Mouse (Mus musculus) MEL (cell line): Measurements from ENCODE around the gene Kank1. TPM values are rescaled to one million over a fixed set of nuclear protein-coding genes. Genes with fewer than 3 reads are reported as not detected.

Experiments used
- DNase-seq: peaks from one replicate; pipeline ENCODE4 v3.0.0; 2011; ENCODE audit warnings: low read depth, low spot score
- H3K27ac ChIP-seq: 2 replicates; pipeline ENCODE4 v1.5.1; 2012; ENCODE audit warnings: low read depth, mild to moderate bottlenecking, control low read depth, low read length, moderate library complexity; ENCODE audit not compliant: control insufficient read depth
- H3K27me3 ChIP-seq, 2 experiments: fragments of 150-350 bp in 1 of 2; sonication (generic) in 1 of 2; 2 replicates each; pipeline ENCODE4 v1.6.1; 2012; ENCODE audit warnings: low read length in 2 of 2, mild to moderate bottlenecking in 2 of 2, improper control_type of control experiment in 1 of 2, moderate library complexity in 1 of 2; ENCODE audit not compliant: insufficient read depth in 2 of 2, control insufficient read depth in 1 of 2
- H3K36me3 ChIP-seq, 2 experiments: 2 replicates each; pipeline ENCODE4 v1.6.1; 2012 to 2014; ENCODE audit warnings: low read length in 2 of 2, improper control_type of control experiment in 1 of 2, inconsistent platforms in 1 of 2, mild to moderate bottlenecking in 1 of 2; ENCODE audit not compliant: insufficient read depth in 2 of 2, control insufficient read depth in 1 of 2
- H3K4me1 ChIP-seq, 2 experiments: fragments of 150-350 bp in 1 of 2; sonication (generic) in 1 of 2; 2 replicates each; pipeline ENCODE4 v1.6.1; 2012; ENCODE audit warnings: low read length in 2 of 2, improper control_type of control experiment in 1 of 2, mild to moderate bottlenecking in 1 of 2; ENCODE audit not compliant: insufficient read depth in 2 of 2, control insufficient read depth in 1 of 2
- H3K4me3 ChIP-seq, 2 experiments: fragments of 150-350 bp in 1 of 2; sonication (generic) in 1 of 2; 2 replicates each; pipeline ENCODE4 v1.5.1; 2012; ENCODE audit warnings: low read depth in 2 of 2, low read length in 2 of 2, mild to moderate bottlenecking in 2 of 2, moderate library complexity in 2 of 2, control low read depth in 1 of 2, improper control_type of control experiment in 1 of 2; ENCODE audit not compliant: control insufficient read depth in 1 of 2, insufficient read depth in 1 of 2
- H3K79me2 ChIP-seq: 2 replicates; pipeline ENCODE4 v1.6.1; 2012; ENCODE audit warnings: mild to moderate bottlenecking, low read length, moderate library complexity; ENCODE audit not compliant: control insufficient read depth, poor library complexity, insufficient read depth
- H3K9ac ChIP-seq: 2 replicates; pipeline ENCODE4 v1.6.1; 2012; ENCODE audit warnings: low read depth, mild to moderate bottlenecking, control low read depth, low read length, moderate library complexity; ENCODE audit not compliant: control insufficient read depth, poor library complexity, severe bottlenecking
- H3K9me3 ChIP-seq: fragments of 150-350 bp; sonication (generic); replicated peaks from 2 replicates; pipeline ENCODE4 v1.6.1; 2012; ENCODE audit warnings: mild to moderate bottlenecking, low read length, improper control_type of control experiment, moderate library complexity; ENCODE audit not compliant: insufficient read depth
- BHLHE40 ChIP-seq: IDR thresholded peaks from 2 replicates; pipeline ENCODE4 v1.6.1; 2012; ENCODE audit warnings: low read depth, mild to moderate bottlenecking, inconsistent platforms, low read length, improper control_type of control experiment, borderline replicate concordance
- CHD1 ChIP-seq: IDR thresholded peaks from 2 replicates; pipeline ENCODE4 v1.6.1; 2012; ENCODE audit warnings: low read depth, mild to moderate bottlenecking, inconsistent platforms, low read length, improper control_type of control experiment
- CHD2 ChIP-seq: IDR thresholded peaks from 2 replicates; pipeline ENCODE4 v1.6.1; 2011; ENCODE audit warnings: low read length, improper control_type of control experiment
- CTCF ChIP-seq, 3 experiments: IDR thresholded peaks in 2 of 3; conservative IDR thresholded peaks in 1 of 3; 2 replicates each; pipeline ENCODE4 v1.5.1; 2011 to 2012; ENCODE audit warnings: low read length in 3 of 3, low read depth in 2 of 3, mild to moderate bottlenecking in 2 of 3, improper control_type of control experiment in 1 of 3, inconsistent platforms in 1 of 3, mixed read lengths in 1 of 3, moderate library complexity in 1 of 3; ENCODE audit not compliant: control insufficient read depth in 1 of 3, insufficient read depth in 1 of 3, poor library complexity in 1 of 3, severe bottlenecking in 1 of 3
- E2F4 ChIP-seq: IDR thresholded peaks from 2 replicates; pipeline ENCODE4 v1.6.1; 2011; ENCODE audit warnings: low read depth, low read length, improper control_type of control experiment, borderline replicate concordance
- GABPA ChIP-seq: IDR thresholded peaks from 2 replicates; pipeline ENCODE4 v1.6.1; 2012; ENCODE audit warnings: low read depth, mild to moderate bottlenecking, inconsistent platforms, low read length, improper control_type of control experiment, moderate library complexity
- HCFC1 ChIP-seq: IDR thresholded peaks from 2 replicates; pipeline ENCODE4 v1.6.1; 2012; ENCODE audit warnings: low read depth, mild to moderate bottlenecking, inconsistent platforms, low read length, improper control_type of control experiment, moderate library complexity
- KAT2A ChIP-seq: conservative IDR thresholded peaks from 2 replicates; pipeline ENCODE4 v1.6.1; 2012; ENCODE audit warnings: low read depth, low read length, improper control_type of control experiment, inconsistent platforms
- MAFK ChIP-seq: IDR thresholded peaks from 2 replicates; pipeline ENCODE4 v1.6.1; 2011; ENCODE audit warnings: low read depth, mild to moderate bottlenecking, low read length, improper control_type of control experiment, borderline replicate concordance
- MAX ChIP-seq: IDR thresholded peaks from 2 replicates; pipeline ENCODE4 v1.6.1; 2011; ENCODE audit warnings: low read length, improper control_type of control experiment
- MEF2A ChIP-seq: IDR thresholded peaks from 2 replicates; pipeline ENCODE4 v1.6.1; 2014; ENCODE audit warnings: low read depth, mild to moderate bottlenecking, inconsistent platforms, low read length, improper control_type of control experiment; ENCODE audit not compliant: poor library complexity, insufficient replicate concordance, severe bottlenecking; ENCODE audit errors: extremely low read depth
- MXI1 ChIP-seq: IDR thresholded peaks from 2 replicates; pipeline ENCODE4 v1.6.1; 2011; ENCODE audit warnings: mild to moderate bottlenecking, low read depth, low read length, improper control_type of control experiment
- MYB ChIP-seq: IDR thresholded peaks from 2 replicates; pipeline ENCODE4 v1.6.1; 2011; ENCODE audit warnings: mild to moderate bottlenecking, low read depth, low read length, improper control_type of control experiment
- MYC ChIP-seq: IDR thresholded peaks from 2 replicates; pipeline ENCODE4 v1.6.1; 2011; ENCODE audit warnings: low read depth, mild to moderate bottlenecking, low read length, improper control_type of control experiment, moderate library complexity
- POLR2A ChIP-seq, 2 experiments: IDR thresholded peaks; 2 replicates each; pipeline ENCODE4 v1.6.1; 2011 to 2012; ENCODE audit warnings: low read length in 2 of 2, mild to moderate bottlenecking in 2 of 2, control low read depth in 1 of 2, improper control_type of control experiment in 1 of 2, low read depth in 1 of 2, moderate library complexity in 1 of 2; ENCODE audit not compliant: control insufficient read depth in 1 of 2, insufficient read depth in 1 of 2, poor library complexity in 1 of 2
- SMC3 ChIP-seq: IDR thresholded peaks from 2 replicates; pipeline ENCODE4 v1.6.1; 2011; ENCODE audit warnings: low read depth, low read length, improper control_type of control experiment
- TAL1 ChIP-seq: IDR thresholded peaks from 2 replicates; pipeline ENCODE4 v1.6.1; 2012; ENCODE audit warnings: mild to moderate bottlenecking, inconsistent platforms, low read length, moderate library complexity, mixed read lengths
- TBP ChIP-seq: IDR thresholded peaks from 2 replicates; pipeline ENCODE4 v1.8.0; 2011; ENCODE audit warnings: low read depth, low read length, improper control_type of control experiment
- TCF12 ChIP-seq: IDR thresholded peaks from 2 replicates; pipeline ENCODE4 v1.6.1; 2014; ENCODE audit warnings: low read depth, mild to moderate bottlenecking, inconsistent platforms, low read length, improper control_type of control experiment, moderate library complexity
- UBTF ChIP-seq: IDR thresholded peaks from 2 replicates; pipeline ENCODE4 v1.6.1; 2012; ENCODE audit warnings: low read depth, mild to moderate bottlenecking, inconsistent platforms, low read length, improper control_type of control experiment, moderate library complexity, borderline replicate concordance; ENCODE audit not compliant: insufficient read depth
- USF1 ChIP-seq: IDR thresholded peaks from 2 replicates; pipeline ENCODE4 v1.6.1; 2014; ENCODE audit warnings: low read depth, mild to moderate bottlenecking, inconsistent platforms, low read length, improper control_type of control experiment, moderate library complexity
- USF2 ChIP-seq, 2 experiments: IDR thresholded peaks; 2 replicates each; pipeline ENCODE4 v1.6.1; 2011 to 2012; ENCODE audit warnings: improper control_type of control experiment in 2 of 2, low read length in 2 of 2, borderline replicate concordance in 1 of 2, inconsistent platforms in 1 of 2, low read depth in 1 of 2, mild to moderate bottlenecking in 1 of 2; ENCODE audit not compliant: insufficient read depth in 1 of 2
- ZC3H11A ChIP-seq: IDR thresholded peaks from 2 replicates; pipeline ENCODE4 v1.6.1; 2012; ENCODE audit warnings: low read depth, mild to moderate bottlenecking, inconsistent platforms, low read length, improper control_type of control experiment
- ZKSCAN1 ChIP-seq: IDR thresholded peaks from 2 replicates; pipeline ENCODE4 v1.6.1; 2012; ENCODE audit warnings: low read depth, mild to moderate bottlenecking, inconsistent platforms, low read length, improper control_type of control experiment, moderate library complexity
- ZMIZ1 ChIP-seq: IDR thresholded peaks from 2 replicates; pipeline ENCODE4 v1.6.1; 2012; ENCODE audit warnings: low read depth, mild to moderate bottlenecking, inconsistent platforms, low read length, improper control_type of control experiment, moderate library complexity
- polyA plus RNA-seq, 2 experiments: library from polyadenylated mRNA; stranded (reverse) in 1 of 2; unstranded in 1 of 2; fragments of >175 nt in 1 of 2; fragments of >200 nt in 1 of 2; gene quantifications; 2 replicates each; pipeline versions ENCODE4 v1.2.1 to v1.2.4; 2012; ENCODE audit warnings: low replicate concordance in 2 of 2, low read depth in 1 of 2; ENCODE audit not compliant: insufficient read length in 2 of 2, insufficient read depth in 1 of 2, missing spikeins in 1 of 2
- total RNA-seq: library from RNA; depleted of rRNA; stranded (reverse); fragments of 300-350 nt; gene quantifications from 2 replicates; pipeline ENCODE4 v1.2.3, GENCODE M21; 2012

Kank1 gene
- total and polyA plus RNA-seq, 3 experiments, result not detected

GRCm38 (mm10) chr19:25251610-25252140, 14.9 kb downstream of the Kank1 start:
- no peak for DNase-seq
- Histone ChIP-seq H3K27ac (no peak overlapping the region), H3K4me3 (no peak overlapping the region), H3K9ac (no peak overlapping the region), H3K36me3 (no peaks in the 10 kb centered on the region), H3K4me1 (no peaks in the 10 kb centered on the region), H3K79me2 (no peaks in the 10 kb centered on the region), H3K27me3 (no peaks in the 10 kb centered on the region), H3K9me3 (no peaks in the 10 kb centered on the region)
- TF ChIP-seq MYC (no peak), MAX (no peak), BHLHE40 (no peak), MAFK (no peak), ZMIZ1 (no peak), MYB (no peak), CHD2 (no peak), USF2 (IDR thresholded peaks at IDR 0.05; ENCODE audit: borderline replicate concordance in 1 of 2, insufficient read depth in 1 of 2, low read depth in 1 of 2, low read length in 2 of 2) (no peak), TAL1 (no peak)

GRCm38 (mm10) chr19:25253198-25253597, 16.4 kb downstream of the Kank1 start:
- TF ChIP-seq ZC3H11A (no peak), GABPA (no peak), CHD1 (no peak), UBTF (no peak), POLR2A (IDR thresholded peaks at IDR 0.05; ENCODE audit: control insufficient read depth in 1 of 2, insufficient read depth in 1 of 2, low read depth in 1 of 2, low read length in 2 of 2, poor library complexity in 1 of 2) (no peak), CTCF (IDR thresholded peaks at IDR 0.05 in 2 of 3, conservative IDR thresholded peaks at IDR 0.05 in 1 of 3; ENCODE audit: control insufficient read depth in 1 of 3, insufficient read depth in 1 of 3, low read depth in 2 of 3, low read length in 3 of 3, poor library complexity in 1 of 3, severe bottlenecking in 1 of 3) (no peak), MXI1 (no peak), MEF2A (no peak), E2F4 (no peak), HCFC1 (no peak), TCF12 (no peak), MYB (no peak), CHD2 (no peak), ZKSCAN1 (no peak), ZMIZ1 (no peak), USF1 (no peak), TBP (no peak), SMC3 (no peak), KAT2A (no peak)
- H3K79me2 ChIP-seq, result no peaks in the 10 kb centered on the region
- no peak for DNase-seq

More at GRCm38 (mm10) chr19:25253198-25253597, 16.4 kb downstream of the Kank1 start:
- Histone ChIP-seq H3K27ac (no peak overlapping the region), H3K27me3 (no peaks in the 10 kb centered on the region), H3K4me3 (no peak overlapping the region), H3K9ac (no peak overlapping the region), H3K4me1 (no peaks in the 10 kb centered on the region), H3K9me3 (no peaks in the 10 kb centered on the region), H3K36me3 (no peaks in the 10 kb centered on the region)
